Mouse (Mus musculus): ENCODE data around the gene Ogfrl1. TPM values are rescaled to one million over a fixed set of nuclear protein-coding genes. Genes with fewer than 3 reads are reported as not detected.

Gene Ogfrl1
- polyA plus RNA-seq, 1 experiment from 2014 or later = 19.1 TPM

DNA sequence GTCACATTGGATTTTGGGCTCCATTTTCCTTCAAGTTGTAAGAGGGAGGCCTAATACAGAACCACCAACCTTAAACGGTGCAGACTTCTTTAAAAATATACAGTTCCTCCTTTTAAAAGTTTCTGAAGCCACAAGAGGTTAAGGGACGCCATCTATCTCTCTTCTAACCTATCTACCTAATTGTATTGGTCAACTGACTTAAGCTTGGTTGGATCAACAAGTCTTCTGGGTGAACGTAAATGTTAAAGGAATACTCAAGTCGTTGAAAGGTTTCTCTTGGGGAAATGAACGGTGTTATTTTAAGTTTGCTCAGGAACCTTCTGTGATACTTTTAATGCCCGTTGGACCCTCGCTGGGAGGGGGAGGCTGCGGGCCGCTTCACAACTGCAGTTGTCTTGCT, 15.5 kb downstream of the Ogfrl1 start:
- no peaks in the 10 kb centered on the region for H3K9me3 ChIP-seq (replicated peaks; ENCODE audit: control insufficient read depth, low read length)
- ATAC-seq (replicated peaks; ENCODE audit: insufficient number of reproducible peaks, low FRiP score, low TSS enrichment, low read depth) = no peak
- WGBS = 19% methylated on average over 9 of the region's 9 CpGs
- no peak overlapping the region for H3K27ac ChIP-seq (replicated peaks; ENCODE audit: low read depth, low read length)
- peak overlapping the region; percentile 82 for H3K4me3 ChIP-seq (ENCODE audit: low read depth, low read length)
- H3K4me1 ChIP-seq (ENCODE audit: control insufficient read depth, insufficient read depth, low read length) = no peaks in the 10 kb centered on the region
- no peaks in the 10 kb centered on the region for H3K36me3 ChIP-seq (replicated peaks; ENCODE audit: control insufficient read depth, insufficient read depth, low read depth, low read length)
- H3K9ac ChIP-seq (replicated peaks; ENCODE audit: low read length) = peak overlapping the region; percentile 86
- H3K27me3 ChIP-seq (ENCODE audit: control insufficient read depth, insufficient read depth, low read length) = no peaks in the 10 kb centered on the region
- DNase-seq (ENCODE audit: low spot score) = peak; percentile 10
- peak overlapping the region; percentile 95 for H3K4me2 ChIP-seq (ENCODE audit: low read depth, low read length)

DNA sequence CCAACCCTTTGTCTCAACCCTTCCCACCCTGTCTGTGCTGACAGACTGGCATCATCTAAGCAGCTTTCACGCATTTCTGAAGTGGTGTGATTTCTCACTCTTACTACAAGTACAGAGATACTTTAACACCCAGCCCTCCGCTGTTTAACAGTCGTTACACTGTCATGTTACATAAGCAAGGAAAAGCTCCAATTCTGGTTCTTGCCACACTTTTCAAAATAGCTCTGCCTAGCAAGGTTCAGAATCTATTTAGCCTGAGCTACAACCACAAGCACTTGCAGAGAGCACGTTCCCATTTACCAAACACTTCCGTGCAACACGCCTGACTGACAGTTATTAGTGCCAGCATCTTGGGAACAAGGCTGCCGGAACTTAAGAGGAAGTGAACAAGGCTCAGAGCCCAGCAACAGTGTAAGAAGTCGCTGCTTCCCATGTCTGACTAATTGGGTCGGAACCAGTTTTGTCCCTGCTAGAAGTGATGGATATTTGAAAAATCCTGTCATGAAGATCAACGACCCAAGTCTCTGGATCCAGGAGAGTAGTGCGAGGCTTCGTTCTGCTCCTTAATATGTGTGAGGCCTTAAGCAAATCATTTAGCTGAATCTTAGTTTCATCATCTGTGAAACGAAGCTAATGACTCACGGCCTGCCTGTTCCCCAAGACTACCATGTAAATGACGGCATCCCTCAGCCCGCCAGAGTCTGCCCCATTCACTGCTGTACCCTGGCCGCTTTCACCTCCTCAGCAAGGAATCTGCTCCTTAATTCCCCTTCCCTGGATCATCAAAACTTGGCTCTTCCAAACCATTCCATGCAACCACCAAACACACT, 17.4 kb downstream of the Ogfrl1 start:
- ATAC-seq (replicated peaks; ENCODE audit: insufficient number of reproducible peaks, low FRiP score, low TSS enrichment, low read depth) (no peak), DNase-seq (ENCODE audit: low spot score) (no peak)
- Histone ChIP-seq H3K4me3 (ENCODE audit: low read depth, low read length) (no peak overlapping the region), H3K27ac (replicated peaks; ENCODE audit: low read depth, low read length) (no peak overlapping the region), H3K9ac (replicated peaks; ENCODE audit: low read length) (no peak overlapping the region), H3K4me1 (ENCODE audit: control insufficient read depth, insufficient read depth, low read length) (no peaks in the 10 kb centered on the region), H3K4me2 (ENCODE audit: low read depth, low read length) (no peak overlapping the region), H3K27me3 (ENCODE audit: control insufficient read depth, insufficient read depth, low read length) (no peaks in the 10 kb centered on the region), H3K36me3 (replicated peaks; ENCODE audit: control insufficient read depth, insufficient read depth, low read depth, low read length) (no peaks in the 10 kb centered on the region), H3K9me3 (replicated peaks; ENCODE audit: control insufficient read depth, low read length) (no peaks in the 10 kb centered on the region)
- WGBS = 80% methylated on average over 17 of the region's 17 CpGs

GRCm38 (mm10) chr1:23379321-23379720, 18.3 kb downstream of the Ogfrl1 start:
- Histone ChIP-seq H3K4me2 (ENCODE audit: low read depth, low read length) (no peak overlapping the region), H3K27me3 (ENCODE audit: control insufficient read depth, insufficient read depth, low read length) (no peaks in the 10 kb centered on the region), H3K4me1 (ENCODE audit: control insufficient read depth, insufficient read depth, low read length) (no peaks in the 10 kb centered on the region), H3K36me3 (replicated peaks; ENCODE audit: control insufficient read depth, insufficient read depth, low read depth, low read length) (no peaks in the 10 kb centered on the region), H3K9ac (replicated peaks; ENCODE audit: low read length) (no peak overlapping the region), H3K27ac (replicated peaks; ENCODE audit: low read depth, low read length) (no peak overlapping the region), H3K4me3 (ENCODE audit: low read depth, low read length) (no peak overlapping the region), H3K9me3 (replicated peaks; ENCODE audit: control insufficient read depth, low read length) (no peaks in the 10 kb centered on the region)
- no peak for ATAC-seq (replicated peaks; ENCODE audit: insufficient number of reproducible peaks, low FRiP score, low TSS enrichment, low read depth)
- peak; percentile 9 for DNase-seq (ENCODE audit: low spot score)
- WGBS = 71% methylated on average over 6 of the region's 6 CpGs

GRCm38 (mm10) chr1:23377572-23377971, 20.0 kb downstream of the Ogfrl1 start:
- no peaks in the 10 kb centered on the region for H3K9me3 ChIP-seq (replicated peaks; ENCODE audit: control insufficient read depth, low read length)
- DNase-seq (ENCODE audit: low spot score) (no peak), ATAC-seq (replicated peaks; ENCODE audit: insufficient number of reproducible peaks, low FRiP score, low TSS enrichment, low read depth) (no peak)
- no peaks in the 10 kb centered on the region for H3K36me3 ChIP-seq (replicated peaks; ENCODE audit: control insufficient read depth, insufficient read depth, low read depth, low read length)
- H3K9ac ChIP-seq (replicated peaks; ENCODE audit: low read length) = no peak overlapping the region
- H3K4me2 ChIP-seq (ENCODE audit: low read depth, low read length) = no peak overlapping the region
- no peaks in the 10 kb centered on the region for H3K4me1 ChIP-seq (ENCODE audit: control insufficient read depth, insufficient read depth, low read length)
- no peak overlapping the region for H3K4me3 ChIP-seq (ENCODE audit: low read depth, low read length)
- no peaks in the 10 kb centered on the region for H3K27me3 ChIP-seq (ENCODE audit: control insufficient read depth, insufficient read depth, low read length)
- H3K27ac ChIP-seq (replicated peaks; ENCODE audit: low read depth, low read length) = no peak overlapping the region
- 76% methylated on average over 13 of the region's 13 CpGs for WGBS

DNA sequence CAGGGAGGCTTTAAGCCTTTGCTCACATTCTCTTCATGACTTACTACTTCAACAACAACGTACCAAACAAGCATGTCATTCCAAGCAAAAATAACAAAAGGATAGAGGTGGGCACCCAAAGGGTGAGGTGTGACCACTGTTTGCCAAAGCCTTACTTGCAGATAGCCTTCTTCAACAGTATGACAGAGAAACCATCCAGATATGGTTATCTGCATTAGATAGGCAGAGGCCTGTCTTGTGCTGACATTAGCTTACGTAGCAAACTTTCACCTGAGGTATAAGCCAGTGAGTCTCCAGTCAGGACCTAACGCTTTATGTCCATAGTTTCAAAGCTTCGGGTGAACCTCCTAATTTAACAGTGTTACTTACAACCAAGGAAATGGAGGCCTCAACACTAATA, 23.4 kb downstream of the Ogfrl1 start:
- H3K9ac ChIP-seq (replicated peaks; ENCODE audit: low read length) = no peak overlapping the region
- DNase-seq (ENCODE audit: low spot score) = no peak
- no peak overlapping the region for H3K4me2 ChIP-seq (ENCODE audit: low read depth, low read length)
- no peaks in the 10 kb centered on the region for H3K36me3 ChIP-seq (replicated peaks; ENCODE audit: control insufficient read depth, insufficient read depth, low read depth, low read length)
- no peak overlapping the region for H3K27ac ChIP-seq (replicated peaks; ENCODE audit: low read depth, low read length)
- H3K4me3 ChIP-seq (ENCODE audit: low read depth, low read length) = no peak overlapping the region
- no peaks in the 10 kb centered on the region for H3K9me3 ChIP-seq (replicated peaks; ENCODE audit: control insufficient read depth, low read length)
- 72% methylated on average over 4 of the region's 4 CpGs for WGBS
- H3K4me1 ChIP-seq (ENCODE audit: control insufficient read depth, insufficient read depth, low read length) = no peaks in the 10 kb centered on the region
- no peaks in the 10 kb centered on the region for H3K27me3 ChIP-seq (ENCODE audit: control insufficient read depth, insufficient read depth, low read length)
- no peak for ATAC-seq (replicated peaks; ENCODE audit: insufficient number of reproducible peaks, low FRiP score, low TSS enrichment, low read depth)

GRCm38 (mm10) chr1:23365614-23366013, 32.0 kb downstream of the Ogfrl1 start:
- no peak overlapping the region for H3K9ac ChIP-seq (replicated peaks; ENCODE audit: low read length)
- 95% methylated on average over 2 of the region's 2 CpGs for WGBS
- ATAC-seq (replicated peaks; ENCODE audit: insufficient number of reproducible peaks, low FRiP score, low TSS enrichment, low read depth) (no peak), DNase-seq (ENCODE audit: low spot score) (no peak)
- no peaks in the 10 kb centered on the region for H3K36me3 ChIP-seq (replicated peaks; ENCODE audit: control insufficient read depth, insufficient read depth, low read depth, low read length)
- H3K9me3 ChIP-seq (replicated peaks; ENCODE audit: control insufficient read depth, low read length) = no peaks in the 10 kb centered on the region
- H3K27ac ChIP-seq (replicated peaks; ENCODE audit: low read depth, low read length) = no peak overlapping the region
- H3K27me3 ChIP-seq (ENCODE audit: control insufficient read depth, insufficient read depth, low read length) = no peaks in the 10 kb centered on the region
- no peak overlapping the region for H3K4me2 ChIP-seq (ENCODE audit: low read depth, low read length)
- H3K4me1 ChIP-seq (ENCODE audit: control insufficient read depth, insufficient read depth, low read length) = no peaks in the 10 kb centered on the region
- H3K4me3 ChIP-seq (ENCODE audit: low read depth, low read length) = no peak overlapping the region

- ATAC-seq (replicated peaks; ENCODE audit: insufficient number of reproducible peaks, low FRiP score, low TSS enrichment, low read depth) (no peak), DNase-seq (ENCODE audit: low spot score) (no peak)
- 76% methylated on average over 6 of the region's 6 CpGs for WGBS
- Histone ChIP-seq H3K9ac (replicated peaks; ENCODE audit: low read length) (no peak overlapping the region), H3K4me3 (ENCODE audit: low read depth, low read length) (no peak overlapping the region), H3K27me3 (ENCODE audit: control insufficient read depth, insufficient read depth, low read length) (no peaks in the 10 kb centered on the region), H3K27ac (replicated peaks; ENCODE audit: low read depth, low read length) (no peak overlapping the region), H3K36me3 (replicated peaks; ENCODE audit: control insufficient read depth, insufficient read depth, low read depth, low read length) (no peaks in the 10 kb centered on the region), H3K4me1 (ENCODE audit: control insufficient read depth, insufficient read depth, low read length) (no peaks in the 10 kb centered on the region), H3K4me2 (ENCODE audit: low read depth, low read length) (no peak overlapping the region), H3K9me3 (replicated peaks; ENCODE audit: control insufficient read depth, low read length) (no peaks in the 10 kb centered on the region)
These were observed 44.7 kb downstream of the Ogfrl1 start for GRCm38 (mm10) chr1:23352895-23353294.

DNA sequence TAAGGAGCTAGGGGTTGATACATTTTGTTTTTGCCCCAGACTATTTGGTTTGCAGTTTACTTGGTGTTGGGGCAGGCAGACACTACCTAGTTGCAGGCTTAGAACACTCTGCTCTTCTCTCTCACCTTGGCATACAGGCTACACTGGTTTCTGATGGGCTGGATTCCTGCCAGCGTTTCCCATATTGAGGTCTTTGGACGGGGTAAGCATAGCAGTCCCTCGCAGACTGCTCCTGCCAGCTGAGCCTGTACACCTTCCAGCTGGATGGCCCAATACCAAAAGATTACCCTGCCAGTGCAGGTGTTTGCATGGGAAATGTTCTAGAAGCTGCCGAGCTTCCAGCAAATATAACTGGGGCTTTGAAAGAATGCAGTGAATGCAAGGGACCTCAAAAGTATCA, 45.8 kb downstream of the Ogfrl1 start:
- no peak overlapping the region for H3K4me3 ChIP-seq (ENCODE audit: low read depth, low read length)

More for the DNA sequence above, 45.8 kb downstream of the Ogfrl1 start:
- no peak for DNase-seq (ENCODE audit: low spot score)
- Histone ChIP-seq H3K9me3 (replicated peaks; ENCODE audit: control insufficient read depth, low read length) (no peaks in the 10 kb centered on the region), H3K4me1 (ENCODE audit: control insufficient read depth, insufficient read depth, low read length) (no peaks in the 10 kb centered on the region), H3K36me3 (replicated peaks; ENCODE audit: control insufficient read depth, insufficient read depth, low read depth, low read length) (no peaks in the 10 kb centered on the region), H3K27ac (replicated peaks; ENCODE audit: low read depth, low read length) (no peak overlapping the region), H3K9ac (replicated peaks; ENCODE audit: low read length) (no peak overlapping the region), H3K4me2 (ENCODE audit: low read depth, low read length) (no peak overlapping the region), H3K27me3 (ENCODE audit: control insufficient read depth, insufficient read depth, low read length) (no peaks in the 10 kb centered on the region)
- 90% methylated on average over 4 of the region's 4 CpGs for WGBS
- ATAC-seq (replicated peaks; ENCODE audit: insufficient number of reproducible peaks, low FRiP score, low TSS enrichment, low read depth) = no peak

Measured in embryonic facial prominence, embryonic 11.5 days (tissue).